Mouse (Mus musculus) CH12.LX (cell line): ENCODE measurements at regions not wholly inside any gene's neighbourhood (a gene's known extent, or its start where the extent isn't known, plus 50 kb on each side); places are given as distances from the start of the nearest gene placed in this dataset.

Experiments used
- BHLHE40 ChIP-seq: IDR thresholded peaks from 2 replicates; pipeline ENCODE4 v1.6.1; 2011; ENCODE audit warnings: mild to moderate bottlenecking, low read depth, low read length, improper control_type of control experiment
- CTCF ChIP-seq, 2 experiments: IDR thresholded peaks in 1 of 2; conservative IDR thresholded peaks in 1 of 2; 2 replicates each; pipeline ENCODE4 v1.5.1; 2011 to 2012; ENCODE audit warnings: low read depth in 2 of 2, low read length in 2 of 2, improper control_type of control experiment in 1 of 2, inconsistent platforms in 1 of 2, mild to moderate bottlenecking in 1 of 2, moderate library complexity in 1 of 2
- ELF1 ChIP-seq: IDR thresholded peaks from 2 replicates; pipeline ENCODE4 v1.6.1; 2014; ENCODE audit warnings: low read depth, mild to moderate bottlenecking, inconsistent platforms, low read length, improper control_type of control experiment
- EP300 ChIP-seq: IDR thresholded peaks from 2 replicates; pipeline ENCODE4 v1.6.1; 2011; ENCODE audit warnings: low read length, improper control_type of control experiment
- HCFC1 ChIP-seq: IDR thresholded peaks from 2 replicates; pipeline ENCODE4 v1.6.1; 2012; ENCODE audit warnings: low read depth, mild to moderate bottlenecking, inconsistent platforms, low read length, improper control_type of control experiment
- POLR2A ChIP-seq: IDR thresholded peaks from 2 replicates; pipeline ENCODE4 v1.6.1; 2011; ENCODE audit warnings: low read depth, mild to moderate bottlenecking, improper control_type of control experiment, low read length
- POLR2AphosphoS2 ChIP-seq: IDR thresholded peaks from 2 replicates; pipeline ENCODE4 v1.6.1; 2011; ENCODE audit warnings: low read depth, low read length, improper control_type of control experiment
- RCOR1 ChIP-seq: conservative IDR thresholded peaks from 2 replicates; pipeline ENCODE4 v1.6.1; 2012; ENCODE audit warnings: low read depth, mild to moderate bottlenecking, inconsistent platforms, low read length, improper control_type of control experiment
- SMC3 ChIP-seq: IDR thresholded peaks from 2 replicates; pipeline ENCODE4 v1.6.1; 2011; ENCODE audit warnings: low read depth, low read length, improper control_type of control experiment
- TCF12 ChIP-seq: IDR thresholded peaks from 2 replicates; pipeline ENCODE4 v1.6.1; 2014; ENCODE audit warnings: low read depth, mild to moderate bottlenecking, inconsistent platforms, low read length, improper control_type of control experiment
- ZNF384 ChIP-seq: IDR thresholded peaks from 2 replicates; pipeline ENCODE4 v1.6.1; 2012; ENCODE audit warnings: low read depth, low read length, improper control_type of control experiment, inconsistent platforms

- TF ChIP-seq CTCF (conservative IDR thresholded peaks at IDR 0.05 in 1 of 2, IDR thresholded peaks at IDR 0.05 in 1 of 2; ENCODE audit: low read depth in 2 of 2, low read length in 2 of 2) (no peak), TCF12 (no peak), ZNF384 (no peak), POLR2A (no peak), BHLHE40 (no peak), RCOR1 (no peak), SMC3 (no peak), EP300 (no peak), HCFC1 (no peak), POLR2AphosphoS2 (no peak), ELF1 (no peak)
These were observed 115.8 kb upstream of the Dhrs4 start for GRCm38 (mm10) chr14:55362757-55363156.
